Mouse (Mus musculus) midbrain, embryonic 11.5 days (tissue): ENCODE measurements around the gene Tmem206. TPM values are rescaled to one million over a fixed set of nuclear protein-coding genes. Genes with fewer than 3 reads are reported as not detected.

Experiments
- ATAC-seq: fragments of 200-750 bp; cut with Nextera tagmentation; 2 replicates; pipeline ENCODE4 v1.8.0; 2017; ENCODE audit warnings: moderate TSS enrichment, moderate library complexity; ENCODE audit not compliant: low FRiP score
- DNase-seq: peaks from one replicate; pipeline ENCODE4 v3.0.0; 2015; ENCODE audit warnings: low spot score; ENCODE audit errors: missing footprints
- H3K27ac ChIP-seq: fragments of 300-500 bp; sonication (generic); 2 replicates; pipeline ENCODE4 v1.5.1; 2014; ENCODE audit warnings: low read depth, low read length
- H3K27me3 ChIP-seq: fragments of 300-500 bp; sonication (generic); 2 replicates; pipeline ENCODE4 v1.6.1; 2014; ENCODE audit warnings: mild to moderate bottlenecking, low read length, moderate library complexity, mixed read lengths; ENCODE audit not compliant: control insufficient read depth, insufficient read depth
- H3K36me3 ChIP-seq: fragments of 300-500 bp; sonication (generic); 2 replicates; pipeline ENCODE4 v1.6.1; 2014; ENCODE audit warnings: mild to moderate bottlenecking, low read length, moderate library complexity, mixed read lengths; ENCODE audit not compliant: control insufficient read depth, insufficient read depth
- H3K4me1 ChIP-seq: fragments of 300-500 bp; sonication (generic); 2 replicates; pipeline ENCODE4 v1.6.1; 2014; ENCODE audit warnings: low read length; ENCODE audit not compliant: control insufficient read depth, insufficient read depth
- H3K4me2 ChIP-seq: fragments of 300-500 bp; sonication (generic); 2 replicates; pipeline ENCODE4 v1.6.1; 2014; ENCODE audit warnings: mild to moderate bottlenecking, moderate library complexity
- H3K4me3 ChIP-seq: fragments of 300-500 bp; sonication (generic); 2 replicates; pipeline ENCODE4 v1.5.1; 2014; ENCODE audit warnings: low read depth, low read length
- H3K9ac ChIP-seq: fragments of 300-500 bp; sonication (generic); 2 replicates; pipeline ENCODE4 v1.6.1; 2014; ENCODE audit warnings: low read length
- H3K9me3 ChIP-seq: fragments of 300-500 bp; sonication (generic); 2 replicates; pipeline ENCODE4 v1.6.1; 2016; ENCODE audit warnings: low read length; ENCODE audit not compliant: control insufficient read depth
- WGBS: fragments of 180-500 bp; shearing (Covaris S2); extraction: QIAGEN DNeasy Blood & Tissue Kit; methylation state at CpG from one replicate; pipeline ENCODE4 v1.1.7; 2014; 5-methylcytosine and 5-hydroxymethylcytosine counted together
- polyA plus RNA-seq: library from polyadenylated mRNA; unstranded; fragments of >200 nt; fragmentation: Nextera tagmentation; extraction: Ambion mirVana; gene quantifications from 2 replicates; pipeline ENCODE4 v1.2.1, GENCODE M21; 2014

The Tmem206 gene
- polyA plus RNA-seq, 1 experiment from 2014 or later = 38.5 TPM

DNA sequence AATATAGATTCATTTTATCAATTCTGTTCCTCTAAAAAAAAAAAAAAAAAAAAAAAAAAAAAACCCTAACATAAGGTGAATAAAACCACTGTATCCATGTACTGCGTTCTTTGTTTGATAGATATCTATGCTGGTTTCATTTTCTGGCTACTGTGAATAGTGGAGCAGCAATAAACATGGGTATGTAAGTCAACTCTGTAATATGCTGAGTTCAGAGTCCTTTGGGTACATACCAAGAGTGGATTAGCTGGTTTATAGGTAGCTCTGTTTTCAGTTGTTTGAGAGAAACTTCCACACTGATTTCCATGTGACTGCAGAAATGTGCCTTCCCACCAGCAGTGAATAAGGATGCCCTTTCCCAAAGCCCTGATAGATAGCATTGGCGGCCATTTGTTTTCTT, 52.4 kb downstream of the Tmem206 start:
- Histone ChIP-seq H3K36me3 (no peaks in the 10 kb centered on the region), H3K27me3 (no peaks in the 10 kb centered on the region), H3K27ac (no peak overlapping the region), H3K9ac (no peak overlapping the region), H3K4me1 (no peaks in the 10 kb centered on the region; the same call in 1 of the 2 replicates), H3K4me3 (no peak overlapping the region), H3K9me3 (no peaks in the 10 kb centered on the region), H3K4me2 (no peak overlapping the region)
- 95% methylated on average over 2 of the region's 2 CpGs for WGBS
- DNase-seq (no peak), ATAC-seq (no peak)

- Histone ChIP-seq H3K4me3 (no peak overlapping the region), H3K4me1 (no peaks in the 10 kb centered on the region; the same call in 1 of the 2 replicates), H3K4me2 (no peak overlapping the region), H3K27me3 (no peaks in the 10 kb centered on the region), H3K27ac (no peak overlapping the region), H3K36me3 (no peaks in the 10 kb centered on the region), H3K9ac (no peak overlapping the region), H3K9me3 (no peaks in the 10 kb centered on the region)
- DNase-seq (no peak), ATAC-seq (no peak)
- 94% methylated on average over 3 of the region's 3 CpGs for WGBS
Observed at GRCm38 (mm10) chr1:191380843-191381242, 55.1 kb downstream of the Tmem206 start.

- no peak overlapping the region for H3K27ac ChIP-seq
- no peaks in the 10 kb centered on the region; the same call in 1 of the 2 replicates for H3K4me1 ChIP-seq
- no peak overlapping the region for H3K9ac ChIP-seq
Observed at GRCm38 (mm10) chr1:191381955-191382736, 56.4 kb downstream of the Tmem206 start.

GRCm38 (mm10) chr1:191384786-191385430, 59.2 kb downstream of the Tmem206 start:
- ATAC-seq (no peak), DNase-seq (no peak)
- H3K27ac ChIP-seq = no peak overlapping the region
- H3K36me3 ChIP-seq = no peaks in the 10 kb centered on the region
- no peaks in the 10 kb centered on the region; the same call in 1 of the 2 replicates for H3K4me1 ChIP-seq
- no peak overlapping the region for H3K4me3 ChIP-seq
- H3K4me2 ChIP-seq = no peak overlapping the region
- H3K9me3 ChIP-seq = no peaks in the 10 kb centered on the region
- no peak overlapping the region for H3K9ac ChIP-seq
- 95% methylated on average over 10 of the region's 10 CpGs for WGBS
- H3K27me3 ChIP-seq = no peaks in the 10 kb centered on the region

More at GRCm38 (mm10) chr1:191381955-191382736, 56.4 kb downstream of the Tmem206 start:
- no peaks in the 10 kb centered on the region for H3K9me3 ChIP-seq
- ATAC-seq (no peak), DNase-seq (no peak)
- H3K4me3 ChIP-seq = no peak overlapping the region
- H3K36me3 ChIP-seq = no peaks in the 10 kb centered on the region
- H3K4me2 ChIP-seq = no peak overlapping the region
- H3K27me3 ChIP-seq = no peaks in the 10 kb centered on the region
- WGBS = 88% methylated on average over 11 of the region's 11 CpGs

- ATAC-seq (no peak), DNase-seq (peak; percentile 92)
- Histone ChIP-seq H3K27me3 (no peaks in the 10 kb centered on the region), H3K9me3 (no peaks in the 10 kb centered on the region), H3K27ac (no peak overlapping the region), H3K36me3 (no peaks in the 10 kb centered on the region), H3K9ac (no peak overlapping the region), H3K4me2 (no peak overlapping the region), H3K4me1 (peaks cover 3% of the 10 kb centered on the region; the same call in 1 of the 2 replicates), H3K4me3 (no peak overlapping the region)
- 25% methylated on average over 3 of the region's 3 CpGs for WGBS
Observed at GRCm38 (mm10) chr1:191391311-191391710, 65.6 kb downstream of the Tmem206 start.

GRCm38 (mm10) chr1:191393536-191393935, 67.8 kb downstream of the Tmem206 start:
- peaks cover 6% of the 10 kb centered on the region; the same call in 1 of the 2 replicates for H3K4me1 ChIP-seq
- DNase-seq = no peak
- 86% methylated on average over 3 of the region's 3 CpGs for WGBS
- H3K27ac ChIP-seq = no peak overlapping the region
- no peak overlapping the region for H3K4me3 ChIP-seq
- H3K36me3 ChIP-seq = no peaks in the 10 kb centered on the region
- no peak for ATAC-seq
- H3K27me3 ChIP-seq = no peaks in the 10 kb centered on the region
- no peak overlapping the region for H3K9ac ChIP-seq
- no peaks in the 10 kb centered on the region for H3K9me3 ChIP-seq
- no peak overlapping the region for H3K4me2 ChIP-seq

- no peak overlapping the region for H3K4me3 ChIP-seq
- peaks cover 6% of the 10 kb centered on the region; the same call in 1 of the 2 replicates for H3K4me1 ChIP-seq
- ATAC-seq (no peak), DNase-seq (no peak)
- no peaks in the 10 kb centered on the region for H3K36me3 ChIP-seq
- WGBS = 75% methylated on average over 2 of the region's 2 CpGs
- no peaks in the 10 kb centered on the region for H3K9me3 ChIP-seq
- no peak overlapping the region for H3K9ac ChIP-seq
- H3K27me3 ChIP-seq = no peaks in the 10 kb centered on the region
- H3K4me2 ChIP-seq = no peak overlapping the region
- no peak overlapping the region for H3K27ac ChIP-seq
Observed at GRCm38 (mm10) chr1:191394126-191394525, 68.4 kb downstream of the Tmem206 start.

GRCm38 (mm10) chr1:191395200-191395599, 69.5 kb downstream of the Tmem206 start:
- Histone ChIP-seq H3K36me3 (no peaks in the 10 kb centered on the region), H3K9ac (no peak overlapping the region), H3K27ac (no peak overlapping the region), H3K4me3 (peak overlapping the region; percentile 68; the same call in 1 of the 2 replicates), H3K4me1 (peaks cover 6% of the 10 kb centered on the region; the same call in 1 of the 2 replicates), H3K4me2 (peak overlapping the region; percentile 71; the same call in 1 of the 2 replicates), H3K9me3 (no peaks in the 10 kb centered on the region), H3K27me3 (no peaks in the 10 kb centered on the region)
- no peak for ATAC-seq
- WGBS = 45% methylated on average over 1 of the region's 1 CpGs
- peak; percentile 92 for DNase-seq

DNA sequence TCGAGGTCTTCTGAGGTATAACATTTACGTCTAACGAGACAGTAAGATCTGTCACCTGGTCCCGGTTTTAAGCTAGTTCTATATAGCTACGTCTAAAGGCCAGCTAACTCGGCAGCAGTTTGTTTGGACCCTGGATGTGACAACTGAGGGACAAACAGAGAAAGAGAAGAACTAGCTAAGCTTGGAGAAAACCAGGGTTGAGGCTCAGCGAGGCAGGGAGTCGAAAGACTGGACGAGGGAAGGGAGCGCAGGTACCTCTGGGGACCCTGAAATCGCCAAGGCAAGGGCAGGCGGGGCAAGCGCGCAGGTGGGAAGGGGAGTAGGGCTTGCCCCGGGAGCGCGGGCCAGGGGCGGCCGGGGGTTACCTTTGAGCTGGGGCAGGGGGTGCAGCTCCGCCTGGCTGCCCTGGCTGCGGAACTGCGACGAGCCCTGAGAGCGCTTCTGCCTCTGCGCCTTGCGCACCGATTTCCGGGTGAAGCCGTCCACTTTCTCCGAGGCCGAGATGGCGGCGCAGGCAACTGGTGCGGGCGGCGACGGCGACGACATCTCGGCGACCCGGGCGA, 70.2 kb downstream of the Tmem206 start:
- ATAC-seq (no peak), DNase-seq (peak; percentile 96)
- no peaks in the 10 kb centered on the region for H3K36me3 ChIP-seq
- H3K4me1 ChIP-seq = peaks cover 6% of the 10 kb centered on the region; the same call in 1 of the 2 replicates
- peak overlapping the region; percentile 68 for H3K4me3 ChIP-seq
- H3K9me3 ChIP-seq = no peaks in the 10 kb centered on the region
- peak overlapping the region; percentile 70 for H3K9ac ChIP-seq
- peak overlapping the region; percentile 71 for H3K4me2 ChIP-seq
- H3K27ac ChIP-seq = 0 out of 2 replicates have a peak overlapping the region, but pooled peaks have one; percentile 14
- H3K27me3 ChIP-seq = no peaks in the 10 kb centered on the region
- WGBS = under 1% methylated on average over 31 of the region's 43 CpGs
